Mouse (Mus musculus): ENCODE data around the gene Mb21d2.

DNA sequence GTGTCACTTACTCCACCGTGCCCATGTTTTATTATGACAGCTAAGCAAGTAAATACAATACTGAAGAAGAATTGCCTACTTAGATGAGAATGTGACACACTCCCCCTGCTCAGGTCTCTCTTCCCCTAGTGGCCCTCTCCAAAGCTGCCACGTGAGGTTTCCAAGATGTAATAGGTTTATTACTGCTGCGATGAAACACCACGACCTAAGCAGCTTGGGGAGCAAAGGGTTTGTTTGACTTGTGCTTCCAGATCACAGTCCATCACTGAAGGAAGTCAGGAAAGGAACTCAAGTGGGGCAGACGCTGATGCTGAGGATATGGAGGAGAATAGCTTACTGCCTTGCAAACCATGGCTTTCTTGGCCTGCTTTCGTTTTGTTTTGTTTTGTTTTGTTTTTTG, 65.9 kb downstream of the Mb21d2 start:
- TF ChIP-seq POLR2A (IDR thresholded peaks at IDR 0.05; ENCODE audit: low read depth, low read length) (no peak), CTCF (IDR thresholded peaks at IDR 0.05; ENCODE audit: borderline replicate concordance, insufficient read depth, low read length) (no peak)
